Mouse (Mus musculus): ENCODE measurements around the gene Kcnip4. TPM values are rescaled to one million over a fixed set of nuclear protein-coding genes. Genes with fewer than 3 reads are reported as not detected.

Kcnip4 gene
- polyA plus RNA-seq, 1 experiment from 2014 or later = 0.13 TPM

DNA sequence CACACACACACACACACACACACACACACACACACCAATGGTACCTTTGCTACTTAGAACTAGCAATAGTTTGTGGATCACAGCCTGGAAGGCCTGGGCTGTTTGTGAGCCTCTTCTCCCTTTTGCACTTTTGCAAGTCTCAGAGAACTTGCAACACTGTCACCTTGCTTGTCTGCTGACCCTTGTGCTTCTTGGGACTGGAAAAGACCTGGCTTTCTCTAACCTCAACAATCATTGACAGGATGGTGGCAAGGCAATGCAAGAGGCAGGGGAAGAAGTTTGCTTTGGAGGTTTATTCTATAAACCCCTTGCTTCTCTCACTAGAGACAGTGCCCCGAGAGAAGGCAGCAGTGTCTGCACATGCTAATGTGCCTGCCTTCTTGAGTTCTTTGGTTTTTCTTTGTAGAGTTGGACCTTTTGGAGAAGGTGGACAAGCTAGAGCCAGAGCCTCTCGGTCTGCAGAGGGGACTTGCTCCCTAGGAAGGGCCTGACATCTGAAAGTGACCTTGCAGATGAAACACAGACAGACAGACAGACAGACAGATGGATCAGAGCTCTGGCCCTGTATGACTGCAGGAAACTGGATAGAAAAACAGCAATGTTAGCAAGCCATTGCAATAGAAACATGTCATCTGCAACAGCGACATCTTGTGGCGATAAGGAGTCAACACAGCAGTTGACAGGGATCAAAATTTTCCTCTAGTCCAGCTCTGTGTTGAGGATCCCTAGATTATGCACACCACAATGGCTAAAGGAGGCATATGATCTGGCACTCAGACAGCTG is 174.4 kb downstream of the Kcnip4 start:
- H3K4me3 ChIP-seq (replicated peaks) = no peak overlapping the region
- H3K4me1 ChIP-seq (replicated peaks) = no peaks in the 10 kb centered on the region
- no peak overlapping the region for H3K27ac ChIP-seq (replicated peaks)
- H3K36me3 ChIP-seq (replicated peaks) = no peaks in the 10 kb centered on the region
- ATAC-seq (ENCODE audit: insufficient read depth) = no peak
- WGBS (ENCODE audit: insufficient replicate concordance) = 19% methylated on average over 4 of the region's 4 CpGs
- H3K4me2 ChIP-seq = no peak overlapping the region
- H3K27me3 ChIP-seq = no peaks in the 10 kb centered on the region
- no peaks in the 10 kb centered on the region for H3K9me3 ChIP-seq (replicated peaks)
- no peak overlapping the region for H3K9ac ChIP-seq

DNA sequence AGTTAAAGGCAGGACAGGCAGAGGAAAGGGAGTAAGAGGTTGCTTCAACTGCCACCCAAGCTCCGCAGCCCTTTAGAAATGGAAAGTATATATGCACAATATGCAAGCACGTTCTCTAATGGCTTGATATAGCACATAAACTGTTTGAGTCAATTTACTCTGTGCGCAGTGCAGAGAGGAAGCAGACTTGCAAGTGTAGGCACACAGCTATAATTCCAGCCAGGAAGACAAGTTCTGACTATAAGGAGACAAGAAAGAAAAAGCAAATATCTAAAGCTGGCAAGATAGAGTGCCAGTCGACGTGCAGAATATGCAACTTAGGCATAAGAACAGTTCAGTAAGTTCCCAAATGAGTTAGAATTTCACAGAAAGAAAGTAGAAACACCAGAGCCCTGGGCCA is 175.2 kb downstream of the Kcnip4 start:
- no peak for ATAC-seq (ENCODE audit: insufficient read depth)
- no peak overlapping the region for H3K27ac ChIP-seq (replicated peaks)
- no peak overlapping the region for H3K4me3 ChIP-seq (replicated peaks)
- no peaks in the 10 kb centered on the region for H3K4me1 ChIP-seq (replicated peaks)
- no peaks in the 10 kb centered on the region for H3K36me3 ChIP-seq (replicated peaks)
- no peak overlapping the region for H3K4me2 ChIP-seq
- WGBS (ENCODE audit: insufficient replicate concordance) = 68% methylated on average over 5 of the region's 5 CpGs
- no peaks in the 10 kb centered on the region for H3K9me3 ChIP-seq (replicated peaks)
- no peaks in the 10 kb centered on the region for H3K27me3 ChIP-seq
- no peak overlapping the region for H3K9ac ChIP-seq

DNA sequence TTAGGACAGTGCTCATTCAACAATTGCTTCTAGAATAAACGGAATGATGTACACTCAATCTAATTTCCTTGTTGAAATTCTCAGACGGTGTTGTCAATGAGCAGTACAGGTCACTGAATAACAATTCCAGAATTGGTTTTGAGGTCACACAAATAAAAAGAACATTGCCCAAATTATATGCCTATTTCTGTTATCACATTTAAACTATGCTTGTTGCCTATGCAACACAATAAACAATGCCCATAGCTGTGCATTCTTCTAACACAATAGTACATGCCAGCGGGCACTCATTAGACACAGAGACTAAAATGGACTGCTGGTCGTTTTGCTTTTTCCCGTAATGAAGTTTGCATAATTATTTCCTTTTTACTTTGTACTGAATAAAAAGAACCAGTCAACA is 176.2 kb downstream of the Kcnip4 start:
- Histone ChIP-seq H3K27ac (replicated peaks) (no peak overlapping the region), H3K36me3 (replicated peaks) (no peaks in the 10 kb centered on the region), H3K9me3 (replicated peaks) (no peaks in the 10 kb centered on the region), H3K27me3 (no peaks in the 10 kb centered on the region), H3K4me2 (no peak overlapping the region), H3K4me3 (replicated peaks) (no peak overlapping the region), H3K9ac (no peak overlapping the region), H3K4me1 (replicated peaks) (no peaks in the 10 kb centered on the region)
- WGBS (ENCODE audit: insufficient replicate concordance) = 57% methylated on average over 5 of the region's 5 CpGs
- ATAC-seq (ENCODE audit: insufficient read depth) = no peak

DNA sequence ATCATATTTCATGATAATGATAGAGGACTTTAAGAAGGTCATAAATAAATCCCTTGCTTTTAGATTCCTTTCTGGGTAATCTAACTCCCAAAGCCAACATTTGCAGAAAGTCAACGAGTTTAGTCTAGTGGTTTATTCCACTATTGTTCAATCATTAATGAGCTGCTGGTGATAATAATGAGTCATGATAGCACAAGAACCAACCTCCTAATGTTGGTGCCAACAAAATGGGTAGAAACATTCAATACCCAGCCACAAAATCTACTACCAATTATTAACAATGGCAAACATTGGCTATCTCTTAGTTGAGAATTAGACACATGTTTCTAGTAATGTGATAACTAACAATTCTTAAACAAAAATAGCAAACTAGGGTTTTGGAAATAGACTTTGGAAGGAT is 180.1 kb downstream of the Kcnip4 start:
- no peak overlapping the region for H3K4me3 ChIP-seq (replicated peaks)
- no peak overlapping the region for H3K4me2 ChIP-seq
- H3K36me3 ChIP-seq (replicated peaks) = no peaks in the 10 kb centered on the region
- no peaks in the 10 kb centered on the region for H3K9me3 ChIP-seq (replicated peaks)
- ATAC-seq (ENCODE audit: insufficient read depth) = no peak
- H3K9ac ChIP-seq = no peak overlapping the region
- 49% methylated on average over 1 of the region's 1 CpGs for WGBS (ENCODE audit: insufficient replicate concordance)
- no peaks in the 10 kb centered on the region for H3K27me3 ChIP-seq
- no peak overlapping the region for H3K27ac ChIP-seq (replicated peaks)
- H3K4me1 ChIP-seq (replicated peaks) = no peaks in the 10 kb centered on the region

DNA sequence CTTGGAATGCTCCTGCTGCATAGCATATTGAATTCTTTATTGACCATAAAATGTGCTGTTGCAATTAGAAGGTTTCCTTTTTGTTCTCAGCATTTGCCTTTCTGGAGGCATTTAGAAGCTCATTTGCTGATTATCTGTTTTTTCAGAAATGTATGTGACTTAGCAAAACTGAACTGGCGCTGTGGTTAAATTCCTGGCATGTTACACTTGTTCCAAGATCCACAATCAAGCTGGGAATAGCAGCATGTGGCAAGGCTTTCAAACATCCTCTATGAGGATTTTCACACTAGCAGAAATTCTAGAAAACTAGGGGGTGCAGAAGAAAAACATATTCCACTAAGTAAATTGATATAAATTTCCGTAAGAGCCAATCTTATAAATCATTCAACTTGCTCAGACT is 187.5 kb downstream of the Kcnip4 start:
- H3K9me3 ChIP-seq (replicated peaks) = no peaks in the 10 kb centered on the region
- H3K4me3 ChIP-seq (replicated peaks) = no peak overlapping the region
- WGBS (ENCODE audit: insufficient replicate concordance) = 66% methylated on average over 2 of the region's 2 CpGs
- H3K27me3 ChIP-seq = no peaks in the 10 kb centered on the region
- H3K4me1 ChIP-seq (replicated peaks) = no peaks in the 10 kb centered on the region
- no peak overlapping the region for H3K9ac ChIP-seq
- H3K4me2 ChIP-seq = no peak overlapping the region
- H3K27ac ChIP-seq (replicated peaks) = no peak overlapping the region
- no peak for ATAC-seq (ENCODE audit: insufficient read depth)
- H3K36me3 ChIP-seq (replicated peaks) = no peaks in the 10 kb centered on the region

DNA sequence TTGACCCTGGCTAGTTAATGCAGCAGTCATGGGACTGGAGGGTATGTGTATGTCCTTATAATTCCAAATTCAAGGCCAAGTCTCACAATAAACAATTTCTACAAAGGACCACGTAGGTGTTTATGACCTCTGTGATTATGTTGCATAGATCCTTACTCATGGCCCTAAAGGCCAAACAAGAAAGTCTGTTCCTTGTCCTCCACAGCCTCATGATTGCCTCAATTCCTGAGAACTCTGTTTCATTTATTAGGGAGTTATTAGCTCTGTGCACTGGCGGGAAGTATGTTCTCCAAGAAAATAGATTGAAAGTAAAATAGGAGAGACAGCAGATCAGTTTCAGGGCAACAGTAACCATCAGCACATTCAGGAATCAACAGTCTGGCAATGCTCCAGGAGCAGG is 191.6 kb downstream of the Kcnip4 start:
- Histone ChIP-seq H3K9me3 (replicated peaks) (no peaks in the 10 kb centered on the region), H3K4me3 (replicated peaks) (no peak overlapping the region), H3K4me1 (replicated peaks) (no peaks in the 10 kb centered on the region), H3K27me3 (no peaks in the 10 kb centered on the region), H3K9ac (no peak overlapping the region), H3K4me2 (no peak overlapping the region), H3K27ac (replicated peaks) (no peak overlapping the region), H3K36me3 (replicated peaks) (no peaks in the 10 kb centered on the region)
- no peak for ATAC-seq (ENCODE audit: insufficient read depth)
- WGBS (ENCODE audit: insufficient replicate concordance) = 50% methylated on average over 2 of the region's 2 CpGs

DNA sequence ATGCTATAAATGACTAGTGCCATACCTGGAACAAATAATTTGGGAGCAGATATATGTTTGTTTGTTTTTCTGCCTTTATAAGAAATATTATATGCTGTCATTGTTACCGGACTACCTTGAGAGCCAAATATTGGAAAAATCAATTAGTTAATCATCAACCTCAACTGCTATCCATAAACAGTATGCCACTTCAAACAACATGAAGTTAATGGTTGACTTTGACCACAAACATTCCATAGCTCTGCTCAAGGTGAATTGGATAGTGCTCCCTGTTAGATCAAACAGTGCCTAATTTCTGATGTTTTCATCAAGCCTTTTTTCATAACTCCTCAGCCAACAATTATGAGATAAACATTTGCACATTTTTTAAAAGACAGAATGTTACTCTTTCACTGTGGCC is 195.7 kb downstream of the Kcnip4 start:
- WGBS (ENCODE audit: insufficient replicate concordance) = 61% methylated on average over 1 of the region's 1 CpGs
- no peaks in the 10 kb centered on the region for H3K27me3 ChIP-seq
- H3K4me2 ChIP-seq = no peak overlapping the region
- H3K9me3 ChIP-seq (replicated peaks) = no peaks in the 10 kb centered on the region
- no peaks in the 10 kb centered on the region for H3K36me3 ChIP-seq (replicated peaks)
- no peak overlapping the region for H3K27ac ChIP-seq (replicated peaks)
- H3K9ac ChIP-seq = no peak overlapping the region
- H3K4me3 ChIP-seq (replicated peaks) = no peak overlapping the region
- H3K4me1 ChIP-seq (replicated peaks) = no peaks in the 10 kb centered on the region
- ATAC-seq (ENCODE audit: insufficient read depth) = peak; percentile 52; the same call in 1 of the 2 replicates

DNA sequence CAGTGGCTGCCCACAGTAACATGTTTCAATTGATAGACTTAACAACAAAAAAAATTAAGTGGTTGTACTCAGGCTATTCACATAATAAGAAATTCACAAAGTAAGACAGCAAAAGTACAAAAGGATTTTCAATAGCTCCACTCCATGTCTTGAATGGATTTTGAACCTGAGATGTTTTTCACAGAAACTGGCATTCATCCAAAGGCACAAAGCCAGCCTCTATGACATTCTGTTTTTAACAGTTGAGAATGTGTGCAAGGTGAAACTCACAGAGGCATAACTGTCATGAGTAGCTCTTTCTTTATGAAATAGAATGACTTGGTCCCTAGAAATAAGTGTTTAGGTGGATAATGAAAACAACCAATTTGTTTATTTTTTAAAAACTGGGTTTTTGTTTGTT is 206.0 kb downstream of the Kcnip4 start:
- no peak for ATAC-seq (ENCODE audit: insufficient read depth)
- H3K9me3 ChIP-seq (replicated peaks) = no peaks in the 10 kb centered on the region
- H3K4me2 ChIP-seq = no peak overlapping the region
- H3K4me3 ChIP-seq (replicated peaks) = no peak overlapping the region
- H3K4me1 ChIP-seq (replicated peaks) = no peaks in the 10 kb centered on the region
- no peak overlapping the region for H3K9ac ChIP-seq
- H3K27ac ChIP-seq (replicated peaks) = no peak overlapping the region
- no peaks in the 10 kb centered on the region for H3K36me3 ChIP-seq (replicated peaks)
- H3K27me3 ChIP-seq = no peaks in the 10 kb centered on the region

DNA sequence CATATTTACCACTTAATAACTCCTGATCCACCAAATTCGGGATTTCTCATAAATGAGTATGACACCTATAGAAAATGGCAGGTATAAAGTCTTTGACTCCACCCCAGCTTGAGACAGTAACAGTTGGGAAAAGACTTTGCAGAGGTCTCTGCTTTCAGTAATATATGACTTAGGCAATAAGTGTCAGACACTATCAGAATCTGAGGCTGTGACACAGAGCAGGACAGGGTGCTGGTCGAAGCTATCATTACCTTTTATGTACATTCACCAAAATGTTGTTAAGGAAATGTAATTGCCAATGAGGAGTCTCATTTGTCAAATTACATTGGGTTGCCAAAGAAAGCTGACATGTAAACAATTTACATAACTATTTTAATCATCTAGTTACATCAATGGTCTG is 206.8 kb downstream of the Kcnip4 start:
- Histone ChIP-seq H3K4me1 (replicated peaks) (no peaks in the 10 kb centered on the region), H3K27me3 (no peaks in the 10 kb centered on the region), H3K9me3 (replicated peaks) (no peaks in the 10 kb centered on the region), H3K4me3 (replicated peaks) (no peak overlapping the region), H3K9ac (no peak overlapping the region), H3K27ac (replicated peaks) (no peak overlapping the region), H3K36me3 (replicated peaks) (no peaks in the 10 kb centered on the region), H3K4me2 (no peak overlapping the region)
- no peak for ATAC-seq (ENCODE audit: insufficient read depth)
- WGBS (ENCODE audit: insufficient replicate concordance) = 58% methylated on average over 2 of the region's 2 CpGs

DNA sequence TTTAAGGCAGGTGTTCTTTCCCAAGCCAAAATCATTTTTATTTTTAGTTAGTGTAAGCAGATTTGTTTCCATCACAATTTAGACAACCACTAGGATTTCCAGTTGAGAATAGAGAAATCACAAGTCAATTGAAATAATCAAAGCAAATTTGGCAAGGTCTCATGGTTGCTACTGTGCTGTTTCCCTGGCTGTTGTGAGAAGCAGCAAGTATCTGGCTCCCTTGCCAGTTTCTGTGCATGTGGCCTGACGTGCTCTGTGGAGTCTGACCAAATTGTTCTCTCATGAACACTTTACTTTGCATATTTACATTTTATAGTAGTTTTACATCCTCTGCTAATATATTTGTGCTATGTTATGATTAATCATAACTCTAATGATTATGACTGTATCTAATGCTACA is 217.9 kb downstream of the Kcnip4 start:
- WGBS (ENCODE audit: insufficient replicate concordance) = 48% methylated on average over 1 of the region's 1 CpGs
- H3K36me3 ChIP-seq (replicated peaks) = no peaks in the 10 kb centered on the region

DNA sequence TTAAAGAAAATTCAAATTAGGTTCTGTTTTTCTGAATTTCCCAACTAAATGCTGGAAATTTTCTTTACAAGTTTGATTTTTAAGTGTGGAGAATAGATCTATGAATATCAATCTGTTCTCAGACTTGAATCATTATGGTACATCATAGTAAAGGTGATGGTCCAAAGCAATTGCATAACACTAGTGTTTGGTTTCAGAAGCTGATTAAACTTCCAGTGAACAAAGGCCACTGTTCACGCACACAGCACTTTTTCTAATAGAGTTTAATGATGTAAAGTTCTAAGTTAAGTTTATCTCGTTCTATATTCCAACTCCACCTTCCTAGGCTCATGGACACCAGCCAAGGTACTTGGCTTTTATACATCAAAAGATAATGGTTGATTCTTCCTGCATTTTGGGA is 219.4 kb downstream of the Kcnip4 start:
- H3K4me3 ChIP-seq (replicated peaks) = no peak overlapping the region
- no peak overlapping the region for H3K9ac ChIP-seq
- H3K27ac ChIP-seq (replicated peaks) = no peak overlapping the region
- 33% methylated on average over 2 of the region's 2 CpGs for WGBS (ENCODE audit: insufficient replicate concordance)
- H3K4me2 ChIP-seq = no peak overlapping the region
- no peaks in the 10 kb centered on the region for H3K36me3 ChIP-seq (replicated peaks)
- no peaks in the 10 kb centered on the region for H3K4me1 ChIP-seq (replicated peaks)
- no peaks in the 10 kb centered on the region for H3K27me3 ChIP-seq
- no peak for ATAC-seq (ENCODE audit: insufficient read depth)
- no peaks in the 10 kb centered on the region for H3K9me3 ChIP-seq (replicated peaks)

More for the DNA sequence above, 217.9 kb downstream of the Kcnip4 start:
- H3K27me3 ChIP-seq = no peaks in the 10 kb centered on the region
- H3K4me1 ChIP-seq (replicated peaks) = no peaks in the 10 kb centered on the region
- no peak overlapping the region for H3K27ac ChIP-seq (replicated peaks)
- no peaks in the 10 kb centered on the region for H3K9me3 ChIP-seq (replicated peaks)
- no peak overlapping the region for H3K4me3 ChIP-seq (replicated peaks)
- ATAC-seq (ENCODE audit: insufficient read depth) = no peak
- H3K4me2 ChIP-seq = no peak overlapping the region
- H3K9ac ChIP-seq = no peak overlapping the region

DNA sequence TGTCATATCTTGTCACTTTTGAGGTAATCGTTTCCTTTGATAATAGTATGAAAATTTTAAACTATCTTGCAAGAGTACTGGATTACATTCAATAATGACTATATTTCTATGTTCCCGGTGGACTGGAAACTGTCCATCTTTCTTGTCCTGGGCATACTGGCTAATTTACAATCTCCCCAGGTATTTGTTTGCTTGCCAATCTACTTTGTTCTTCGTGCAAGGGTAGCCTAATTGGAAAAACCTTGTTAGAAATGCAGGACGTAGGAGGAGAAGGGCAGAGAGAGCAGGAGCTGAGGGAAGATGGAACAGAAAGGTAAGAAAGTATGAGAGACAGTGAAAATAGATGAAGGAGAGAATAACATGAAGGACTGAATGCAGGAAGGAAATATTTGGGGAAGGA is 226.1 kb downstream of the Kcnip4 start:
- WGBS (ENCODE audit: insufficient replicate concordance) = 56% methylated on average over 4 of the region's 4 CpGs
- Histone ChIP-seq H3K27me3 (no peaks in the 10 kb centered on the region), H3K4me2 (no peak overlapping the region), H3K27ac (replicated peaks) (no peak overlapping the region), H3K9me3 (replicated peaks) (no peaks in the 10 kb centered on the region), H3K4me3 (replicated peaks) (no peak overlapping the region), H3K9ac (no peak overlapping the region), H3K36me3 (replicated peaks) (no peaks in the 10 kb centered on the region), H3K4me1 (replicated peaks) (no peaks in the 10 kb centered on the region)
- no peak for ATAC-seq (ENCODE audit: insufficient read depth)

Measured in liver, embryonic 15.5 days (tissue).